Mouse (Mus musculus) macrophage (primary cell): Measurements from ENCODE around the gene Ankrd31. TPM values are rescaled to one million over a fixed set of nuclear protein-coding genes. Genes with fewer than 3 reads are reported as not detected.
"Not testable (repeated sequence)": the region's sequence is repeated elsewhere in the genome, so short reads cannot be mapped to it uniquely, and the experiment has no call there.

Experiments used
- H3K27ac ChIP-seq: fragments of 350-480 bp; formaldehyde crosslinking; 2 replicates; pipeline ENCODE4 v1.9.0; 2021
- H3K36me3 ChIP-seq: fragments of 350-480 bp; formaldehyde crosslinking; 2 replicates; pipeline ENCODE4 v1.9.0; 2021; ENCODE audit errors: inconsistent target
- H3K4me3 ChIP-seq: fragments of 350-480 bp; formaldehyde crosslinking; 2 replicates; pipeline ENCODE4 v1.9.0; 2021; ENCODE audit errors: inconsistent target
- H3K79me2 ChIP-seq: fragments of 350-480 bp; formaldehyde crosslinking; 2 replicates; pipeline ENCODE4 v1.9.0; 2021; ENCODE audit errors: inconsistent target
- WGBS: methylation state at CpG from one replicate; pipeline ENCODE4 v1.1.7; 2026; ENCODE audit warnings: inconsistent platforms; ENCODE audit not compliant: missing documents; 5-methylcytosine and 5-hydroxymethylcytosine counted together
- polyA plus RNA-seq: library from polyadenylated mRNA; stranded (reverse); fragments of 250-400 nt; gene quantifications from 3 replicates; pipeline ENCODE4 v1.2.4, GENCODE M21; 2018; ENCODE audit warnings: inconsistent platforms

The Ankrd31 gene
- polyA plus RNA-seq, 1 experiment from 2014 or later, result not detected

GRCm38 (mm10) chr13:96760848-96761247 lies 12.8 kb downstream of the Ankrd31 start:
- H3K79me2 ChIP-seq, result no peaks in the 10 kb centered on the region
- no peak overlapping the region for H3K27ac ChIP-seq
- WGBS, result 46% methylated on average over 2 of the region's 2 CpGs
- H3K4me3 ChIP-seq, result no peak overlapping the region
- no peaks in the 10 kb centered on the region for H3K36me3 ChIP-seq

GRCm38 (mm10) chr13:96786071-96786470 lies 38.0 kb downstream of the Ankrd31 start:
- H3K27ac ChIP-seq, H3K79me2 ChIP-seq, H3K36me3 ChIP-seq, H3K4me3 ChIP-seq: not testable (repeated sequence)
- WGBS, result 96% methylated on average over 4 of the region's 5 CpGs

- Histone ChIP-seq H3K27ac (no peak overlapping the region), H3K36me3 (no peaks in the 10 kb centered on the region), H3K4me3 (no peak overlapping the region), H3K79me2 (no peaks in the 10 kb centered on the region)
- WGBS, result 94% methylated on average over 2 of the region's 2 CpGs
Measured at GRCm38 (mm10) chr13:96793451-96793850, 45.4 kb downstream of the Ankrd31 start.

- no peak overlapping the region for H3K4me3 ChIP-seq
- 87% methylated on average over 3 of the region's 3 CpGs for WGBS
- H3K36me3 ChIP-seq, result no peaks in the 10 kb centered on the region
- H3K27ac ChIP-seq, result no peak overlapping the region
- H3K79me2 ChIP-seq, result no peaks in the 10 kb centered on the region
Measured at GRCm38 (mm10) chr13:96795301-96795700, 47.2 kb downstream of the Ankrd31 start.

GRCm38 (mm10) chr13:96797500-96797899 lies 49.4 kb downstream of the Ankrd31 start:
- H3K36me3 ChIP-seq, result no peaks in the 10 kb centered on the region
- H3K4me3 ChIP-seq, result no peak overlapping the region
- H3K79me2 ChIP-seq, result no peaks in the 10 kb centered on the region
- 12% methylated on average over 2 of the region's 2 CpGs for WGBS
- H3K27ac ChIP-seq, result no peak overlapping the region

GRCm38 (mm10) chr13:96849752-96850151 lies 101.7 kb downstream of the Ankrd31 start:
- 67% methylated on average over 1 of the region's 1 CpGs for WGBS
- Histone ChIP-seq H3K79me2 (no peaks in the 10 kb centered on the region), H3K4me3 (no peak overlapping the region), H3K36me3 (no peaks in the 10 kb centered on the region), H3K27ac (no peak overlapping the region)

GRCm38 (mm10) chr13:96852133-96852532 lies 104.1 kb downstream of the Ankrd31 start:
- Histone ChIP-seq H3K36me3 (no peaks in the 10 kb centered on the region), H3K79me2 (no peaks in the 10 kb centered on the region), H3K4me3 (no peak overlapping the region), H3K27ac (no peak overlapping the region)
- 8% methylated on average over 2 of the region's 2 CpGs for WGBS

GRCm38 (mm10) chr13:96853256-96853655 lies 105.2 kb downstream of the Ankrd31 start:
- WGBS, result 90% methylated on average over 1 of the region's 1 CpGs
- H3K36me3 ChIP-seq, result no peaks in the 10 kb centered on the region
- H3K27ac ChIP-seq, result no peak overlapping the region
- no peaks in the 10 kb centered on the region for H3K79me2 ChIP-seq
- no peak overlapping the region for H3K4me3 ChIP-seq

- Histone ChIP-seq H3K27ac (no peak overlapping the region), H3K79me2 (no peaks in the 10 kb centered on the region), H3K36me3 (no peaks in the 10 kb centered on the region), H3K4me3 (no peak overlapping the region)
- 12% methylated on average over 3 of the region's 3 CpGs for WGBS
Measured at GRCm38 (mm10) chr13:96855191-96855590, 107.1 kb downstream of the Ankrd31 start.

GRCm38 (mm10) chr13:96859161-96859560 lies 111.1 kb downstream of the Ankrd31 start:
- Histone ChIP-seq H3K36me3 (no peaks in the 10 kb centered on the region), H3K4me3 (no peak overlapping the region), H3K79me2 (no peaks in the 10 kb centered on the region), H3K27ac (no peak overlapping the region)
- no CpG with 5 or more reads among the region's 3 CpGs for WGBS

- WGBS, result 96% methylated on average over 4 of the region's 4 CpGs
Measured at GRCm38 (mm10) chr13:96870742-96871141, 122.7 kb downstream of the Ankrd31 start.

GRCm38 (mm10) chr13:96874071-96874470 lies 126.0 kb downstream of the Ankrd31 start:
- H3K36me3 ChIP-seq, result no peaks in the 10 kb centered on the region
- H3K79me2 ChIP-seq, result no peaks in the 10 kb centered on the region
- H3K4me3 ChIP-seq, result no peak overlapping the region
- H3K27ac ChIP-seq, result no peak overlapping the region

More at GRCm38 (mm10) chr13:96870742-96871141, 122.7 kb downstream of the Ankrd31 start:
- Histone ChIP-seq H3K27ac (no peak overlapping the region), H3K79me2 (no peaks in the 10 kb centered on the region), H3K36me3 (no peaks in the 10 kb centered on the region), H3K4me3 (no peak overlapping the region)

GRCm38 (mm10) chr13:96878220-96879057 lies 130.4 kb downstream of the Ankrd31 start:
- Histone ChIP-seq H3K4me3 (no peak overlapping the region), H3K27ac (no peak overlapping the region), H3K79me2 (no peaks in the 10 kb centered on the region), H3K36me3 (no peaks in the 10 kb centered on the region)
- 87% methylated on average over 12 of the region's 12 CpGs for WGBS

GRCm38 (mm10) chr13:96884534-96884933 lies 136.5 kb downstream of the Ankrd31 start:
- Histone ChIP-seq H3K36me3 (no peaks in the 10 kb centered on the region), H3K4me3 (no peak overlapping the region), H3K27ac (no peak overlapping the region), H3K79me2 (no peaks in the 10 kb centered on the region)
- WGBS, result 100% methylated on average over 1 of the region's 1 CpGs

- Histone ChIP-seq H3K36me3 (no peaks in the 10 kb centered on the region), H3K4me3 (no peak overlapping the region), H3K27ac (no peak overlapping the region), H3K79me2 (no peaks in the 10 kb centered on the region)
- 92% methylated on average over 2 of the region's 2 CpGs for WGBS
Measured at GRCm38 (mm10) chr13:96889985-96890384, 141.9 kb downstream of the Ankrd31 start.

GRCm38 (mm10) chr13:96895144-96895543 lies 147.1 kb downstream of the Ankrd31 start:
- Histone ChIP-seq H3K36me3 (no peaks in the 10 kb centered on the region), H3K79me2 (no peaks in the 10 kb centered on the region), H3K4me3 (no peak overlapping the region), H3K27ac (no peak overlapping the region)
- WGBS, result 94% methylated on average over 2 of the region's 2 CpGs
